Mouse (Mus musculus): ENCODE measurements around the gene Cdk6.
"Not testable (repeated sequence)": the region's sequence is repeated elsewhere in the genome, so short reads cannot be mapped to it uniquely, and the experiment has no call there.

The Cdk6 gene

DNA sequence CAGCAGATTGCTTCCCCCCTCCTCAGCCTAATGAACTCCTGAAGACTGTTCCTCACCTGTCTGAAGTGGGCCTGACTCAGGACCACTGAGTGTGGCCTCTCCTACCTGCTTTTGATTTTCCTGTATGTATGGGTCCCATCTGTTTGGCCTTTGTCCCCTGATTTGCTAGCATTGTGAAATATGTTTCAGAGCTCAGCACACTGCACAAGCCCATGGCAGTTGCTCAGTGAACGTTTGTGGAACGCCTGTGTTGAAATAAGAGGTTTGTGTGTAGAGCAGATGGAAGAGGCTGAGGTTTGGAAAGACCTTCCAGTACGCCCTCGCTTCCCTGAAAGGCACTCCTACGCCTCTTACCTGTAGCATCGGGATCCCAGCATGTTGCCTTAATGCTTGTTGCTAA lies 98.1 kb downstream of the Cdk6 start:
- not testable (repeated sequence) for DNase-seq

DNA sequence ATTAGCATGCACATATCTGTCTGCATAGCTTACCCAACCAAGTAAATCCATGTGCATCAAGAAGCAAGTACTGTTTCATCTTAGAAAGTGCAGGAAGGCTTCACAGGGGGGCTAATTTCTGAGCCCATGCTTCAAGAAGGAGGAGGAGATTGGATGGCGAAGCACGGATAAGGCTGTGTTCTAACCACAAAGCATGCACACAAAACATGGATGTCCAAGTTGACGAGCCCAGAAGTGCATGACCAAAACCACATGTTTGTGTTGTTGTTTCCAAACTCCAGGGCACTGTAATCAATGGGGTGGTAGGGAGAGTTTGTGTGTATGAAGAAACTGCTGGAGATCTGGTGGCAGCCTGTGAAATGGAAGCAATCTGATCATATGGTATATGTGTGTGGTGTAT lies 101.2 kb downstream of the Cdk6 start:
- DNase-seq, result not testable (repeated sequence)

DNA sequence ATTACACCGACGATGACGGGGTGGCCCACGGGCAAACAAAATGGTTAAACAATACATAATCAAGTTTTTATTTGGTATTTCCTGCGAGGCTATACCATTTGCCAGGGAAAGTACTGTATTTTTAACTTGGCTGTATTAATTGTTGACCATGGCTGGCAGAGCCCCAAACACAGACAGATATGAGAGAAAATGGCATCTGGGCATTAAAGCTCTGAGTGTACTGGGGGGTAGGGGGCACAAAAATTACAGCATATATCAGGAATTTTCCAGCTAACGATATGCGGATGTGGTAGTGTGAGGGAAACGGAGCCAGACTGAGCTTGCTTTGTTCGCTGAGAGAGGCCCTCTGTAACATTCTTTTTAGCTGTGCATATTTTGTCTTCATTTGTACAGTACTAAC lies 109.9 kb downstream of the Cdk6 start:
- not testable (repeated sequence) for DNase-seq

DNA sequence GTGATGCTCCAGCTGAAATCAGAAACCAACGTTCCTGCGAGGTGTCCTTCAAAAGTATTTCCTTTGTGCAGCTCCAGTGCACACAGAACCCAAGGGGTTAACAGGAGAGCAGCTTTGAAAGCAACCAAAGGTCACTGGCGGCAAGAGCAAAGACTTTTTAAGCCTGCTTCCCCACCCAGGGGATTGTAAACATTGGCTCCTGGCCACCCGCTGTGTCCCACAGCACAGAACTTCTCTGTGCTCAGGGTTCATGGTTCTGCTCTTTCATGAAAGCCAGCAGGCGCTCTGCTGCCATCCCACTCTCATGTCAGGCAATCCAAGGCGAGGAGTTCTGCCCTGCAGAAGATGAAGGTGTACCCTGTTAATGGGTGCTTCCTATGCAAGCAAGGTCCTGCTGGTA lies 112.7 kb downstream of the Cdk6 start:
- not testable (repeated sequence) for DNase-seq

DNA sequence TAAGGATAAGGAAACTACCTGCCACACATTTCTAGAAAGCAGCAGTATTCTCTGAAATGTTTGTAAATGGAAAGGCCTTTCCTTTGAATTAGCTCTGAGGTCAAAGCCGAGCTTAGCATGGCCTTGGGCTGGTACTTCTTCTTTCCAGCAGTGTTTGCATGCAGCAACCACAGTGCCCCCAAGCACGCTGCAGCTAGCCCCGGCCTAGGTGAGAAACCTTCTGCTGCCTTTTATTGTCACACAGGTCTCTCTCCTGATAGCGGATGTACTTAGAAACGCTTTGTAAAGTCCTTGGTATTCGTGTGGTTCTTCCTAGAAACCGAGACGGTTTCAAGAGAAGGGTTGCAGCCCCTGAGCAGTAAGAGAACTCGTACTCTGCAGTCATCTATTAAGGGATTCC lies 119.6 kb downstream of the Cdk6 start:
- DNase-seq, result no peak

DNA sequence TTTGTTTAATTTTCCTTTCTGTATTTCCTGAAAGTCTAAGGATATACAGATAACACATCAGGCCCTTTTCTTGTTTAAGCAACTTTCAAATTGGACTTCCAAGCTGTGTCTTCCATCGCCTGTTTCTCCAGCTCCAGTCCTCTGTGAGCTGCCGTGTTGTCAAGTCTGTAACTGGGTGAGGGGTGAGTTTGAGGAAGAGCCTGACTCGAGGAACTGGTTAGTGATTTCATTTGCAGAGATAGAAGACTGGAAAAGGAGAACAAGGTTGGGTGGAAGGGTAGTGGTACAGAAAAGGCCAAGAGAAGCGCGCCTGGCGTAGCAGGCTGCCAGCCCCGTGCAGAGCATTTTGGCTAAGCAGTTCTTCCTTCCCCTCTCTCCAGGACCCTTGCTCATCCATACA lies 120.1 kb downstream of the Cdk6 start:
- no peak for DNase-seq

DNA sequence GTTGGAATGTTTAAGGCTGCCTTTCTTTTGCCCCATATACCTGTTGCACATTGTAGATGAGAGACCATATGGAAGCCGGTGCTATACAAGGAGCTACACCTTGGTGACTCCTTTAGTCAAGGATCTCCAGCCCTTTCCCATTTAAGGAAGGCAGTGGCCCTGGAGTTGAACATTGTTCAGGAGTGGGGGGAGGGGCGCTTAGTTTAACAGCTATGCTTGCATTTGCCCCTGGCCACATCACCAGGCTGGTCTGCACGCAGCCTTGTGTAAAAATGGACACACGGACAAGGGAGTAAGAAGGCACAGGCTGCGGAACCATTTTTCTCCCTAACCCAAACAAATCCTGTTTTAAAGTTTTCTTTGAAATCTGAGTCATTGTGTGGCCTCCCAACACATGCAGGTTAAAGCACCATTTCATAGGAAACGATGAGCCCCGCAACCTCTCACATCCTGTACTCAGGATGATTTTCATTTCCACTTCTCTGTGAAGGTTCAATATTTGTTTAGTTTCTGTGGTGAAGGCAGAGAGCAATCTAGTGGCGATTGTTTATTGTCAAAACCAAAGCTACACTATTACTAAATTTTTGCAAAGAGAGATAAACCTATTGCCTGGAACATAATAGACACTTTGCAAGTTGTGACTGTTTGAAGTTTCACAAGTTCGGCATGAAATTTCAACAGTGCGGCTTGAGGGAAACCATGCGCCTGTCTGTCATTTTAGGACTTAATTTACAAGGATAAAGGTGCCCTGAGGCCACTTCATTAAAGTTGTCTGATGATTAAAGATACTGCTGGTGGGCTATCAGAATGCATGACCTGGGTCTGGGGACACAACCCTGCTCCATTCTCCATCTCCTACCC lies 121.8 kb downstream of the Cdk6 start:
- DNase-seq, result no peak

DNA sequence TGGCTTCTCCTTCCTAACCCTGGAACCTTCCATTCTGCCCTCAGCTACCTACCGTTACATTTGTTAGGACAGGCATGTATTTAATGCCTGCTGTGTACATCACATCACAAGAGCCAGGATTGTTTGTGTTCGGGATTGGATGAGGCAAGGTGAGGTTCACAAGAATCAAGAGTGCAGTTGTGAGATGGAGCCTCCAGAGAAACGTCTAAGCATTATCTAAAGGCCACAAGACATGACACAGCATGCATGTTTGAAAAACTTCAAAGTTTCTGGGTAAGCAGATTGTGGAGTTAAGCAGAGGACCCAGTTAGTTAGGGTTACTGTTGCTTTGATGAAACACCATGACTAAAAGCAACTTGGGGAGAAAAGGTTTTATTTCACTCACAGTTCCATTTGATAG lies 122.5 kb downstream of the Cdk6 start:
- DNase-seq, result no peak

DNA sequence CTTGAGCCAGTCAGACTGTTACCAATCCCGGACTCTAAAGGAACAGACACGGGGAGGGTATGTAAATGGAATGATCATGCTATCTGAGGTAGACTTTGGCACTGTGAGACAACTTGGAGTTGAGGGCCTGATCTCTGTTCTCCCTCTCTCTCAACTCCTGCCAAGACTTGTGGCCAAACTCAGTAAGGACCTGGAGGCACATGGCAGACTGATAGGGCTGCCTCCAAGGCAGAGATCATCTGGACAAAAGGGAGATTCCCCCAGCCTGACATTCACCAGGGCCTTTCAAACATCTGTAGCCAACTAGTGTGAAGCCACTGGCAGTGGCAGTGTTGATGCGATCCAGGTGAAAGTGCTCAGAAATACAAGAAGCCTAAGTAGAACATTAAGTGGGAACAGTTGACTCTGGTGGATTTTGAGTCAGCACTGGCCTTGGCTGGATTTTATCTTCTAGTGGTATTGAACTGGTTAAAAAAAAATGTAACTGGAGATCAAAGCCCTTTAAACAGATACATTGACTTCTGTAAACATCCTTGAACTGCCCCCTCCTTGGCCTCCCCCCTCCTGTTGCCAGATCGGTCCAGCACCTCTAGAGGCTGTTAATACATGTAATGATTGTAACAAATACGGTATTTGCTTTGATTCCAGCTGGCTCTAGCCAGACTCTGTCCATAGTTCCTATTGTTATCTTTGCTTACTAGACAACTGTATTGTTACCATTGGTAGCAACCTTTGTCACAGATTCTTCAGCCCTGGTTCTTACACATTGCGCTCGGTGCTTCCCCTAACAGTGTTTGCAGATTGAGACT lies 125.0 kb downstream of the Cdk6 start:
- DNase-seq, result no peak

DNA sequence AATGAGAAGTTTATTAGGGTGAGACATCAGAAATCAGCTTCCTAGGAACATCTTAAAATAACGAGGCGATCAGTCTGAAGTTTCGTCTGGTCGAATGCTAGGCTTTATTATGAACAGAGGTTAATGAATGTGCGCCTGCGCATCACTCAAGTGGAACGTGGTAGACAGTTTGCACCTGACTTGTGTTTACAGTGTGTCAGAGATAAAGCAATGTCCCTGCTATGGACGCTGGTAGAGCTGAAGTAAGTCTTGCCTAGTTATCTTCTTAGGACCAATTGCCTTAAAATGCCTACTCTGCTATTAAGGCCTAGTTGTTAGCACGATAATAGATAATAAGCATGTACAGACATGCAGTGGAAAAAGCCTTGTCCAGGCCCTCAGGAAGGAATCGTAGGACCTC lies 129.6 kb downstream of the Cdk6 start:
- no peak for DNase-seq

DNA sequence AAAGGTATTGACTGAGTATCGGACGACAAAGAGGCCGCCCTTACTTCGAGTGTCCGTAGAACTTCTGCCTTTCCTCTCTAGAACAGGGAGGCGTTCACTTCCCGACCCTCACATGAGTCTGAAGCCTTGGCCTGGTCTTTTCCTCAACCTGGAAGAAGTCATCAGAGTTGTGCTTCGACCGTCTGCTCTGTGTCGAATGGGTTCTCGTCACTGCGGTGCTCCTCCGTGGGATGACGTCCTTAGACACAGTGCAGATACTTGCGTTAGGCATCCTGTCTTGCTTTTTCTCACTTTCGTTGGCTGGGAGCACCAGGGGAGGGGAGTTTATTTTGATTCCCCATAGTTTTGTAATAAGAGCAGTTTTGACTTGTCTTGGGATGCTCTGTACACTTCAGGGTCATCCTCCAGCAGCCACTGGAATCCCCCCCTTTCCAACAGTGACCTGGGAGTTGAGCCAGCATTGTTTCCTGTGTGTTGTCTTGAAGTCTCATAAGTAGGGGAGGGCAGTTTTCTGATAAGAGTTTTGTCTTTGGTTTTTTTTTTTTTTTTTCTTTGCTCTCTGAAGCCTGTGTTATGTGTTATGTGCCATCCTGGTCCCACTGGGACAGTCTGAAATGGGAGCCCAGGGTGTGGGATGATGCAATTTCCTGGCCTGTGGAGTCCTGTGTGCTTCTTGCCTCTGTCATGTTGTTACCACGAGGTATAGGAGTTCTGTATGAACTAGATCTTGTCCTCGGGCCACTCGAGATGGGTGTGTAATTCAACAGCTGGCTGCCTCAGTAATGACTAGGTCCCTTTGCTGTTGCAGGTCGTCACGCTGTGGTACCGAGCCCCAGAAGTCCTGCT lies 131.2 kb downstream of the Cdk6 start:
- no peak for DNase-seq

DNA sequence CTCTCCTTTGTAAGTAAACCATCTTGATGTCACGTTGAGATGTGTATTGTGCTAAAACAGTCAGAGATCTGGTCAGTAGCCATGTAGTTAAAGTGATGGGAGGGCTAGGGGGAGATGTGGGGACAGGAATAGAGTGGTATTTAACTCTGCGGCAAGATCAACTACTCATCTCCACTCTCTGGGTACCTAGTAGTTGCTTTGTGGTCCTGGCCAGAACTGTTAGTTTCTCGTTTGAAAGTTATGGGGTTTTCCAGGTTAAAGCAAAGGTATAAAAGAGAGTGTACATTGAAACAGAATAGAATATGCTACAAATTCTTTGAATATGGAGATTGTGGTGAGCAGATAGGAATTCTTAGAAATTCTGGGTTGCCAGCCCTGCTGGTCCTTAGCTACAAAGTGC lies 136.4 kb downstream of the Cdk6 start:
- DNase-seq, result no peak

DNA sequence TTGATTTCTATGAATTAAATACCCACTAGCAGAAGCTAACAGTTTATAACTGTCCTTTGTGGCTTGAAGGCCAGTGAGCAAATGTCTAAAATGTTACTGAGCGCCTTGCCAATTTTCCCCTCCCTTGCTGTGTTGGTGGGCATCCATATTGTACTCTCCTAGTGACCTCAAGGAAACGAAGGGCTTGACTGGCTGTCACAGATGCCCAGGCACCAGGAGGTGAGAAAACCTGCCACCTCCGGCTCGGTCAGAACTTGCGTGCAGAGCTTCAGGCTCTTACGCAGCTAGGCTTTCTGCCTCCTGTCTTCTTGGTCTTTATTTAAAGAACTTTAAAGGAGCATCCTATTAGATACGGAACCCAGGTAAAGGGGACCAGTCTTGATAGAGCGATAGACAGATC lies 136.9 kb downstream of the Cdk6 start:
- DNase-seq, result no peak

DNA sequence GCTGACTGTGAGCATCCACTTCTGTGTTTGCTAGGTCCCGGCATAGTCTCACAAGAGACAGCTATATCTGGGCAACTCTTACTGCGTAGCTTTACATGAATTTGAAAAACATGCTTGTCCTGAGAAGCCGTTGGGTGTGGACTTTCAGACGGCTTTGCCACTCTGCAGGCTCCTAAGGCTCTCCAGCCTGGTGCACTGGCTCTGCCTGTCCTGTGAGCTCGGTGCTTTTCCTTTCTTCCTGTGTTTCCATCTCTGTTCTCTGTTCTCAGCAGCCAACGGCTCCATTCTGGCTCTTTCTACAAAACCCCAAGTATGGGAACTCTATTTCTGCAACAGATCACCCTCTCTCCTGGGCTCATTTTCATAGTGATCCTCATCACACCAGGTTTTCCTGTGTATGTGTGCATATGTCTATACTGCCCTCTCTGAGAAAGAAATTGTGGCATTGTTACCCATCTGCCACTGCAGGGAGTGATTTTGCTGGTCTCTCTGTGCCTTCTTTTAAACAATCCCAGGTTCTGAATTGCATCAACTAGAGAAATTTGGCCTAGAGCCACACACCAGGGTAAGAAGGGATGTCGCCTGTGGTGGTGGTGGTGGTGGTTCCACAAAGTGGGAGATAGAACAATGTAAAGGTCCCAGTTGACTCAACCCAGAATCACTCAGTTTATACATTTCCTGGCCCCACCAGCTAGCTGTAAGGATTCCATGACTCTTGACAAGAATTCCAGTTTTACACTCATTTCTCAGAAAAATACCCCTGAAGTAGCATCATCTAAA lies 137.9 kb downstream of the Cdk6 start:
- DNase-seq, result no peak

DNA sequence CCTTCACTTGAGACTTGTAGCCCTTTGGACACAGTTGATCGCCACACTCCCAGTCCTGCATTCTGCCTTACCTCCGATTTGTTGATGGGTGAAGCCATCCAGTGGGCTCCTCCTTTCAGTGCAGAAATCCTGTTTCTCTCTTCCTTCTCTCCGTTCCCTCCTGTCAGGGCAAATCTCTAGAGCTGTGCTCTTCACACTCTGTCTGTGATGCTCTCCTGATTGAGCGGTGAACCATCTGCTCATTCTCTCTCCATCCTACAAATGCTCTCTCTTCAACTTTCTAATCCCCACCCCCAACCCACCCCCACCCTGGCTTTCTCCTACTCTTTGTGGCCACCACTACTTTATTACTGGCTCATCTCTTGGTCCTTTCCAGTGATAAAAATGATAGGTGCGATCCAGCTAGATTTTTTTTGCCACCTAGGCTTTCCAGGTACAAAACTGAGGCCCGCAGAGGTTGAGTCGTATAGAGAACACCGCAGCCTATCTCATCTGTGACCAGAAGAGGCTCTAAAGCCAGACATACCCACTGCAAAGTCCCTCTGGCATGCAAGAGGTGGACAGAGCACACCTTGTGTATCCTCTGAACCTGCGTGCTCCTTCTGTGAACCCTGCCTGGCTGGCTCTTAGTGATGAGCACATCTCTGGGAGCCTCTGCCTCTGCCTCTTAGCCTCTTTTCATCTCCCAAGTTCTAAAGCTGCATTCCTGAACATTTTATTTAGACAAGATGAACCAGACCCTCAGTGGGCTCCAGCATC lies 139.5 kb downstream of the Cdk6 start:
- DNase-seq, result no peak

DNA sequence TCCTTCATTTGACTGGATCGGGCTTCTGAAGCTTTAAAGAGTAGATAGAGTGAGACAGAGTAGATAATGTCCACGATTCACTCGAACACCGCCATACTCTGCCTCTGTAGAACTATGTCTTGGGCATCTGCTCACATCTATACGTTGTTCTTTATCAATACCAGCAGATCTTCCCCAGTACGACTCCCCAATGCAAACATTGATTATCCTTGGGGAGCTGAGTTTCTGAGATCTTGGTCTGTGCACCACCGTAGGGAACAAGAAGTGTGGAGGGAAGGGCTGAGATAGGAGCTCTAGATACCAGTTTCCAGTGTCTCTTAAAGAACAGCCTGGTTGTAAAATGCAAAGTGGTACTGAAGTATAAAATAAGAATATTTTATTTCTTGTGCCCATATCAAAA lies 141.2 kb downstream of the Cdk6 start:
- no peak for DNase-seq

DNA sequence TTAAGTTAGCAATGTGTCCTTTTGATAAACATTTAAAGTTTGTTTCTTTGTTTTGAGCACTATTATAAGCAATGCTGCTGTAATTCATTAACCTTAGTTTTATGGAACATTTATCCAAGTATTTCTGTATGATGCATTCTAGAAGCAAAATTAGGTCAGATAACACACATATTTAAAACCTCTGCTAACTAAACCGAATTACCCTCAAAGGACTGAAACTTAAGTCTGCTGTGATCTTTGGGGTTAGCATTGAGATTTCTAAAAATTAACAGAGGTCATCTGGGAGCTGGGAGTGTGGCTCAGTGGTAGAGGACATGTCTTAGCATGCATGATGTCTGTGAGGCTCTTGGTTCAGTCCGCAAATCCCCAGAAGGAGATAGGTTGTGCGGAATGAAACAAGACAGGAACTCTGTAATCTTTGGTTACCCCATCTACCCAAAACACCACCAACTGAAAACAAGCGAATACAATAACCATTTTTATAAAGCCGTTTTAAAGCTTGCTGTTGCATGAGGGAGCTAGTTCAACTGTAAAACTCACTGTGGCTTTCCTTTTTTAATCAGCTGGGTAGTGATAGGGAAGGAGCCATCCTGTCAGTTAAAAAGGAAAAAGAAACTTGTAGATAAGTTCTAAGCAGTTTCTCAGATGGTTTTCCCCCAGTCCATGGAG lies 141.9 kb downstream of the Cdk6 start:
- DNase-seq, result no peak

DNA sequence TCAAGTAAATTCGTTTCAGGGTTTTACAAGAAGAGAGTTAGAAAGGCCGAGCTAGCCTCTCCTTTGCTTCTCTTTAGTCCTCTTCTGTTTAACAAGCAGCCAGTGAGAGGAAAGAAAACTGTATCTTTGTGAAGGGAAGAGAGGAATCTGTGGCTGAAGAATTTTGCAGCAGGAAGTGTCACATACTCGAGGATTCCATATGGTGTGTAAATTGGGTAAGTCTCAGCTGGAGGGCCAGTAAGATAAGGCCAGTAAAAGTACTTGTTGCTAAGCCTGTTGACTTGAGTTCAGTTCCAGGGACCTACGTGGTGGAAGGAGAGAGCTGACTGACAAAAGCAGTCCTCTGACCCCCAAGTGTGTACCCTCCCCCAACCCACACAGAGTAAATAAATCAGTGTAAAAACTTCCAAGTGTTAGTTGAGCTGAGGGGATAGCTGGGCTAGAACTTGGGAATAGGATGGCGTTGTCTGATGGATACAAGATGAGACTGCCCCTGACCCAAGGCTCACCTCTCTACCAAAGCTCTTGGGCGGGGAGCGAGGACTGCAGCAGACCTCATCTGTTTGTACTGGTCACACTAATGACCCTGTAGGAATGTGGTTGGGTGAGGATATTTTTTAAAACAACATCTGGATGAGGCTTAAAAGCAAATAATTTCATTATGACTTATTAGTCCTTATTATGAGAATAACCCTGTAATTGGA lies 145.4 kb downstream of the Cdk6 start:
- no peak for DNase-seq

DNA sequence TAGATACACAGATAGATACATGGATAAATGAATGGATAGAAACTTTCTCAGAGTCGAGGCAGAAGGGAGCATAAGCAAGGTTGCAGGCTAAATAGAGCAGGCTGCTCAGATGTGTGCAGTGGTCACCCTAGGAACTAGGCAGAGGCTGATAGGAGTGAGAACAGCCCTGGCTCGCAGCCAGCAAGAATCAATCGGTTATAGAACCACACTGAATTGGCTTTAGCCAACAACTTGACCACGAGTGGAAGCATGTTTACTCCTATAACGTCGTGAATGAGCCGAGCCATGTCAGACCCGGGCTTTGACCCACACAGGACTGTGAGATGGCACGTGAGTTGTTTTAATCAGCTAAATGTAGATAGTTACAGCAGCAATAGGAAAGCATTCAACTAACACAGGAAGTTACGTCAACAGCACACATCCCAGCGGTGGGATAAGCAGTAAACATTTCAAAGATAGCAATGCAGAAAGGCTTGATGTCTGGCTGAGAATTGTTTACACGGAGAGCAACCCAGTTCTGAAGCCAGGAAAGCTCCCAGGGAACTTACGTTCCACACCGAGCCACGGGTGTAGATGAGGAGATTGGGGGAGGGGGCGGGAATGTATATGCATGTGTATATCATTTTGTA lies 147.0 kb downstream of the Cdk6 start:
- DNase-seq, result no peak

DNA sequence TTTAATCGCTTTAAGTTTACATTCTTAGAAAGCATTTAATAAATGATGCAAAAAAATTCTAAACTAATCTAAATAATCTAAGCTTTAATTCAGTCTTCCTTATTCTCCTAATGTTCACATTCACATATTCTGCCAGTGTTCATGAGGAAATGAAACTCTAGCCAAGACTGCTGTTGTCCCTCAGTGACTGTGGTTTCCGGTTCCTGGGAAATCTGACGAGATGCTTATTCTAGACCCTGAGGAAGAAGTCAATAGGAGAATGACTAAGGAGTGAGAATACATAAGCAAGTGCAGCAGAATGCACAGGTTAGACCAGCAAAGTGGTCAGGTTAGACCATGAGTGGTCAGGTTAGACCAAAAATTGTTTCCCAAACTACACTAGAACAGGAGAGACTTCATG lies 149.1 kb downstream of the Cdk6 start:
- DNase-seq, result no peak
